Mouse (Mus musculus): ENCODE measurements around the gene Spdye4b.
"Not testable (repeated sequence)": the region's sequence is repeated elsewhere in the genome, so short reads cannot be mapped to it uniquely, and the experiment has no call there.

The Spdye4b gene

GRCm38 (mm10) chr5:143180255-143181076, at the start of gene Spdye4b, which contains the start of gene Rbak:
Gene Spdye4b (plus strand): TSS chr5:143181017.
Gene Rbak (minus strand): TSS chr5:143180775.
- peak; percentile 91 to 96 for DNase-seq (ENCODE audit: low spot score in 2 of 2)

GRCm38 (mm10) chr5:143132935-143133514, 47.8 kb upstream of the Spdye4b start:
- no peak for DNase-seq (ENCODE audit: low spot score in 2 of 2)

DNA sequence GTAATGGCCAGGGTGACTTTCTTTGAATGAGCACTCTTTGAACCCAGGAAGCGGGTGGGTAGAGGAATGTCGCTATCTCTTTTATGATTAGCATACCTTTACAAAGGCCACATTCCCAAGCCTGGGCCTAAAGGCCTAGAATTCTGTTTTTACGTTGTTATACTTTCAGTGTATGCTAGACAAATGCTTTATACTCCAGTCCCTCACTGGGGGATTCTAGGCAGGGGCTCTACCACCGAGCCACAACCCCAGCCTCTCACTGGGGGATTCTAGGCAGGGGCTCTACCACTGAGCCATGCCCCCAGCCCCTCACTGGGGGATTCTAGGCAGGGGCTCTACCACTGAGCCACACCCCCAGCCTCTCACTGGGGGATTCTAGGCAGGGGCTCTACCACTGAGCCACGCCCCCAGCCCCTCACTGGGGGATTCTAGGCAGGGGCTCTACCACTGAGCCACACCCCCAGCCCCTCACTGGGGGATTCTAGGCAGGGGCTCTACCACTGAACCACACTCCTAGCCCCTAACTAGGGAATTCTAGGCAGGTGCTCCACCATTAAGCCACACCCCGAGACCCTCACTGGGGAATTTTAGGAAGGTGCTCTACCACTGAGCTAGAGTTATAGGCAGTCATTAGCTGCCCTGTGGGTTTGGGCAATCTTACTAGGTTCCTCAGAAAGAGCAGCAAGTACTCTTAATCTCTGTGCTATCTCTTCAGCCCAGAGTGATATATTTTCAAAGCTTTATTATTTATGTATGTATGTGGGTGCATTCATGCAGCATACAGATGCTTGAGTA, 46.4 kb upstream of the Spdye4b start:
- DNase-seq (ENCODE audit: low spot score in 2 of 2) = not testable (repeated sequence)

DNA sequence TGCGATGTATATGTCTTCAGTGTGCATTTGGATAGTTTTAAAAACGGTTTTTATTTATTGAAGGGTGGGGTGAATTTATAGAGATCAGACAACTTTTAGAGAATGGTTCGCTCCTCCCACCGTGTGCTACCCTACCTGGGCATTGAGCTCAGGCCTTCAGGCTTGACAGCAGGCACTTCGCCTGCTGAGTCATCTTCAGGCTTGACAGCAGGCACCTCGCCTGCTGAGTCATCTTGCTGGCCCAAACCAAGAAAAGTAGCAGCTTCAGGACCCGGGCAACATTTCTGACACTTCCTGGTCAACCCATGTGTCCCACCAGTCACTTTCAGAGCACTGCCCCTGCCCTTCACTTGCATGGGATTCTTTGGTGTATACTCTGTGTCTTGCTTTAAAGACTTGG, 45.8 kb upstream of the Spdye4b start:
- no peak for DNase-seq (ENCODE audit: low spot score in 2 of 2)

DNA sequence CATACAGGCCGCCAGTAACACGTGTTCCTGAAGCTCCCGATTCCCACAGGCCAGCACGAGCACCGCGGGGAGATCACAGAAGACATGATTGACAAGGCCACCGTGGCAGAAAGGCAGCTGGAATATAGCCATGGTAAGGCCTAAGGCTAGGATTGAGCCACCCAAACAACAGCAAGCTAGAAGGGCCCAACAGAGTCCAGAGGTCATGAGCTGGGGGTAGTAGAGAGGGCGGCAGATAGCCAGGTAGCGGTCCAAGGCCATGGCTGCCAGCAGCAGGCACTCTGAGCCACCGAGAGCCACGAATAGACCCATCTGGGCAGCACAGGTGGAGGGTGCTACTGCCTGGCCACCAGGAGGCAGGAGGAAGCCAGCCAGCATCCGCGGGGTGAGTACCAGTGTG, 43.2 kb upstream of the Spdye4b start:
- no peak for DNase-seq (ENCODE audit: low spot score in 2 of 2)

- no peak for DNase-seq (ENCODE audit: low spot score in 2 of 2)
These were observed 33.3 kb upstream of the Spdye4b start, which contains the start of gene Olfr718-ps1 for GRCm38 (mm10) chr5:143147481-143147880. Gene Olfr718-ps1 (minus strand): TSS chr5:143147581.

GRCm38 (mm10) chr5:143148661-143149060, 32.2 kb upstream of the Spdye4b start:
- DNase-seq (ENCODE audit: low spot score in 2 of 2) = no peak

- no peak for DNase-seq (ENCODE audit: low spot score in 2 of 2)
These were observed 31.3 kb upstream of the Spdye4b start for GRCm38 (mm10) chr5:143149536-143149935.

DNA sequence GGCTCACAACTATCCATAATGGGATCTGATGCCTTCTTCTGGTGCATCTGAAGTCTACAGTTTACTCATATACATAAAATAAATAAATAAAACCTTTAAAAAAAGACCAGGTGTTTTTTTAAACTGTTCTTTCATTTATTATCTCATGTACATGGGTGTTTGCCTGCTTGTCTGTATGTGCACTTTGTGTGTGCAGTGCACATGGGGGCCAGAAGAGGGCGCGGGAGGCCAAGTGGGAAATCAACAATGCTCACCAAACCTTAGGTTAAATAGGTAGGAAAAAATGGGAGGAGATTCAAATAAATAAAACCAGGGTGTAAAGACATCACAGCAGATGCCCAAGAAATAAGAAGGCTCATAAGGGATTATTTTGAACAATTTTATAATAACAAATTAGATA, 30.8 kb upstream of the Spdye4b start:
- DNase-seq (ENCODE audit: low spot score in 2 of 2) = no peak

DNA sequence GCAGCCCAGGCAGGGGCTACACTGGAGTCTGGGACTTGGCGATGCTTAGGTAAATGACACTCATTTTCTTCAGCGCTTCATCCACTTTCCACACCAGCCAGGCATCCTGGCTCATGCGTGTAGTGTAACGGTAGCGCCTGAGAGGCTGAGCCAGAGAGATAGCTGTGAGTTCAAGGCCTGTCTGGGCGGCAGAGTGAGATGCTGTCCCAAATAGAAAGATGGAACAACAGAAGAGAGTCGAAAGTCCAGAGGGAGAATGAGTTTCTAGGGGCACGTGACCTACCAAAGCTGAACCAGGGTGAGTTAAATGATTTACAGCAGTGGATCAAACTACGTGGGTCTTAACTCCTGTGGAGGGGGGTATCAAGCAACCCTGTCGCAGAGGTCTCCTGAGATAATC, 27.1 kb upstream of the Spdye4b start:
- no peak for DNase-seq (ENCODE audit: low spot score in 2 of 2)

GRCm38 (mm10) chr5:143155534-143155933, 25.3 kb upstream of the Spdye4b start:
- DNase-seq (ENCODE audit: low spot score in 2 of 2) = no peak

DNA sequence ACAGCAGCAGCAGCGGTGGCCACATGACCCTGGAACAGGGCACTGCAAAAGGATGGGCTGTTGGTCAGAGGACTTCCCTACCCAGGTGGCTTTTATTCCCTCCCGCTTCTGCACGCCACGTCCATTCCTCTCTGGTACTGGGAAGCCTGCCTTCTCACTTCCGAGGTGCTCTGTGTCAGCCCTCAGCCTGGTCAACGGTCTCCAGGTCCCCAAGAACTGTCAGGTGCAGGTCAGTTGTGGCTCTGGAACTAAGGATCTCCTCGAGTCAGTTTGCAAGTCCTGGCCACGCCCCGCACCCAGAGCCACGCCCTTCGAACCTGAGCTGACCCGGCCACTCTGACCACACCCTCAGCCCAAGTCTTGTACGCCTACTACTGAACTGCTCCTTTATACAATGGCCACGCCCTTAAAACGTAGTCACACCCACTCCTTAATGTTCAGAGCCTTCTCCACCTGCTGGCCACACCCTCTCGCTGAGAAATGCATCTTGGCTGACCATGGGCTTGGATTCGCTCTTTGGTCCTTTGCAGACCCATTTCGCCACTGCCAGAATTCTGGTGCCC, 15.2 kb upstream of the Spdye4b start:
- DNase-seq (ENCODE audit: low spot score in 2 of 2) = no peak

- DNase-seq (ENCODE audit: low spot score in 2 of 2) = no peak
These were observed 4.8 kb upstream of the Spdye4b start for GRCm38 (mm10) chr5:143175970-143176369.

DNA sequence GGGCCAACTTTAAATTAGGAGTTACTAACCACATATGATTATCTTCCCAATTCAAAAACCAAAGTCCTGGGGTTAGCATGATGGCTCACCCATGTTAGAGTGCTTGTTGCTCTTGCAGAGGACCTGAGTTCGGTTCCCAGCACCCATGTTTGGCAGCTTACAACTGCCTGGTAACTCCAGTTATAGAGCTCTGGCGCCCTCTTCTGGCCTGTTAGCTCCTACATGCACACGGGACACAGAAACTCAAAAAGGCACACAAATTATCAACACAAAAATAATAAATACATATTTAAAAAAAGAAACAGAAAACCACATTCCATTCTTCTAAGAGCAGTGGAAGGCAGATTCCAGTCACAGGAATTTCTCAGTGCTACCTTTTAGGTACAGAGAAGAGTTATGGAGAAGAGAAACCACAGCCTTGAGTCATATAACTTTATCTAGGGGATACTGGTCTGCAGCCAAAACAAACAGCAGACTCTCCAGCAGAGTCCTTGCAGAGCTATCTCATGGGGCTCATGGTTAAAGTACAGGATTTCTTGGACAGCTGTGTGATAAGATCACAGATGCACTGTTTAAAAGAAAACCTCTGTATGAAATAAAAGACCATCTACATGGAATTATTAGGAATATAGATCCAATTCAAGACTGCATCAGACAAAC, 3.1 kb upstream of the Spdye4b start:
- no peak for DNase-seq (ENCODE audit: low spot score in 2 of 2)

DNA sequence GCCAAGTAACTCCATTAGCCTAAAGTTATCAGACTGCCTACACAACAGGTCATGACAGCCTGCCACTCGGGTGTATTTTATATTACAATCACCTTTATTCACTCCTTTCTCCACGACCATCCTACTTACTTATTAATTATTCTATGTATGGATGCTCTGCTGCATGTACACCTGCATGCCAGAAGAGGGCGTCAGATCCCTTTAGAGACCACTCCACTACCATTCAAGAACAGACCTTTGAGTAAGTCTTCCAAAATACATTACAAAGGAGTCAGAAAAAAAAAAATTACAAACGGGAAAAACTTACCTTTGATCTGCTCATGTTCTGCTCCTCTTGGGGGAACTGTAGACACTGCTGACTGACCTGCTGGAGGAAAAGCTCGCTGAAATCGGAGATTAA, 1.6 kb upstream of the Spdye4b start:
- no peak for DNase-seq (ENCODE audit: low spot score in 2 of 2)

- DNase-seq (ENCODE audit: low spot score in 2 of 2) = not testable (repeated sequence)
These were observed 7.2 kb downstream of the Spdye4b start for GRCm38 (mm10) chr5:143188014-143188413.

DNA sequence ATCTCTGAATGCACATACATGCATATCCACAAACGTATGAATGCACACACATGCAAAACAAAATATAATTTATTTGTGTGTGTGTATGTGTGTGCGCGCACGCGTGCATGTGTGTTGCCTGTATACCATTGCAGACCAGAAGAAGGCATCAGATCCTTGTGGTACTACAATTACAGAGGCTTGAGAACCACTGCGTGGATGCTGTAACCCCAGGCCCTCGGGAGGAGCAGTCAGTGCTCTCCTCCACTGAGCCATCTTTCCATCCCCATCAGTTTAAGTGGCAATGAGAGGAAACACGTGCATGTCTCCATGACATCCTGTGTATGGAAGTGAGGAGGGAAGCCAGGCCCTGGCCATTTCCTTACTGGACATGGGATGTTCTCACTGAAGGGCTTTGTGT, 12.0 kb downstream of the Spdye4b start:
- DNase-seq (ENCODE audit: low spot score in 2 of 2) = no peak

DNA sequence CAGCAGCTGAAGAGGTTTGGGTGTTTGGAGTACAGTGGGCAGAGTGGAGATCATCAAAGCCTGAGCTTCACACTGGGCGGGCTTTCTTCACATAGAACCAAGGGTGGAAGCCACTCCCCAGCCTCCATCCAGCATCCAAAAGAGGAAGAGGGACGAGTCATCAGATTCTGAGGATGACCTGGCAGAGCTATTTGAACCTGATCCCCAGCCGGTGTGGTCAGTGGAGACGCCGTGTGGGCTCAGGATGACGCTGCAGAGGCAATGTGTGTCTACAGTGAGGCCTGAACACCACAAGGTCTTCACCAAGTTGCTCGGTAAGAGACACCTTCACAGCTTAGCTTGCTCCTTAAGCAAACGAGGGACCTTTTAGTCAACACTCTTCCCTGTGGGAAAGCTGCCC, 13.9 kb downstream of the Spdye4b start:
- not testable (repeated sequence) for DNase-seq (ENCODE audit: low spot score in 2 of 2)

DNA sequence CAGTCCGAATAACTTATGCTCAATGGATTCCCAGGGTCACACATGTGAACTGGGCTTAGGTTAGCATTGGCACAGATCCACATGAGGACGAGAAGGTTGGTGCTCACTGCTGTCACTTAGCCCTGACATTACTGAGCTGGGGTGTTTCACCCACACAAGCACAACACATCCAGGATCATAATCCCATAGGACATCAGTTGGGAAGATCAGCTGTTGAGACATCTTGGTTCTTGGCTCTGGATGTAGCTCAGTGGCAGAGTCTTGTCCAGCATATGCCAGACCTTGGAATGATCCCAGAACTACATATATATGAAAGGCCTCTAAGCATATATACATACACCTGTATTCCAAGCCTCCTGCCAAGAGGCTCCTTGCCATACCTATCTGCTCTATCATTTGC, 14.3 kb downstream of the Spdye4b start:
- no peak for DNase-seq (ENCODE audit: low spot score in 2 of 2)

DNA sequence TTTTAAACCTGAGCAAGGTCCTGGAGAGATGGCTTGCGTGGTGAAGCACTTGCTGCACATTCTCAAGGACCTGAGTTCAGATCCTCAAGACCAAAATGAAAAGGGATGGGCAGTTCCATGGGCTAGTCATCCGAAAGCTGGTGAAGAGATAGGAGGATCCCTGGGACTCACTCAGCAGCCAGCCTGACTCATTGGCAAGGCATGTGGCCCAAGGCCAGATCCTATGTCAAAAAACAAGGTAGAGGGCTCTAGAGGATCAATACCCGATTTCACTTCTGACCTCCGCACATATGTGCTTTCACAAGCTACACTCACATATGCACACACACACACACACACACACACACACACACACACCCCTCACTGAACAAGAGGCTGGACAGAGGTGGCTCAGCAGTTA, 15.7 kb downstream of the Spdye4b start:
- DNase-seq (ENCODE audit: low spot score in 2 of 2) = no peak

- no peak for DNase-seq (ENCODE audit: low spot score in 2 of 2)
These were observed 24.2 kb downstream of the Spdye4b start for GRCm38 (mm10) chr5:143205015-143205414.

DNA sequence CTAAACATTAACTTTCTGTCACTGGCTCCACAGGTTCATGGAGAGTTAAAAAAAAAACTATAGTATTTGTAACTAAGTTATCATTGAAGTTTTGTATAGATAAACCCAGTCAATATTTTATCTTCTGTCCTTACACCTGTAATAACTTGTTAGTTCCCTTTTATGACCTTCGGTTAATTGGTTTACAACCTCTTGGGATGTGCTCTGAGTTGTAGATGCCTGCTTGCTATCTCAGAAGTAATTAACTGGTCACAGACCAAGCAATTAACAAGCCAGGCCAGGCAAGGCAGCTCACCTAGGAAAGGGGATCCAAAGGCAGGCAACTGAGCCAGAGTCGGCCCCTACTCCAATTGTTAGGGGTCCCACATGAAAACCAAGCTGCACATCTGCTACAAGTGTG, 33.0 kb downstream of the Spdye4b start:
- DNase-seq (ENCODE audit: low spot score in 2 of 2) = no peak
